Mouse (Mus musculus) intestine, postnatal 0 days (tissue): ENCODE results near the gene Ptprg. TPM values are rescaled to one million over a fixed set of nuclear protein-coding genes. Genes with fewer than 3 reads are reported as not detected.

ENCODE experiments used
- ATAC-seq: fragments of 200-750 bp; cut with Nextera tagmentation; 2 replicates; pipeline ENCODE4 v1.8.0; 2017; ENCODE audit warnings: mild to moderate bottlenecking, moderate TSS enrichment, moderate library complexity
- H3K27ac ChIP-seq: fragments of 300-500 bp; sonication (generic); 2 replicates; pipeline ENCODE4 v1.5.1; 2014; ENCODE audit warnings: mild to moderate bottlenecking, low read depth, low read length, moderate library complexity
- H3K27me3 ChIP-seq: fragments of 300-500 bp; sonication (generic); replicated peaks from 2 replicates; pipeline ENCODE4 v1.6.1; 2014; ENCODE audit warnings: low read length, mixed read lengths; ENCODE audit not compliant: control insufficient read depth, insufficient read depth
- H3K36me3 ChIP-seq: fragments of 300-500 bp; sonication (generic); 2 replicates; pipeline ENCODE4 v1.6.1; 2014; ENCODE audit warnings: mild to moderate bottlenecking, moderate library complexity; ENCODE audit not compliant: control insufficient read depth, insufficient read depth
- H3K4me1 ChIP-seq: fragments of 300-500 bp; sonication (generic); replicated peaks from 2 replicates; pipeline ENCODE4 v1.6.1; 2014; ENCODE audit warnings: antibody characterized with exemption, low read length, mixed read lengths; ENCODE audit not compliant: control insufficient read depth, insufficient read depth
- H3K4me2 ChIP-seq: fragments of 300-500 bp; sonication (generic); replicated peaks from 2 replicates; pipeline ENCODE4 v1.6.1; 2014; ENCODE audit warnings: low read depth, mild to moderate bottlenecking, moderate library complexity
- H3K4me3 ChIP-seq: fragments of 300-500 bp; sonication (generic); 2 replicates; pipeline ENCODE4 v1.5.1; 2014; ENCODE audit warnings: low read depth, low read length
- H3K9ac ChIP-seq: fragments of 300-500 bp; sonication (generic); 2 replicates; pipeline ENCODE4 v1.6.1; 2014; ENCODE audit warnings: mild to moderate bottlenecking, low read depth, low read length
- H3K9me3 ChIP-seq: fragments of 300-500 bp; sonication (generic); 2 replicates; pipeline ENCODE4 v1.6.1; 2016; ENCODE audit warnings: mixed run types; ENCODE audit not compliant: control insufficient read depth
- CTCF ChIP-seq: sonication (generic); IDR thresholded peaks from 2 replicates; pipeline ENCODE4 v1.5.1; 2016; ENCODE audit warnings: low read depth, mild to moderate bottlenecking, control low read depth, antibody characterized with exemption, moderate library complexity
- WGBS: fragments of 180-500 bp; shearing (Covaris S2); extraction: QIAGEN DNeasy Blood & Tissue Kit; methylation state at CpG from one replicate; pipeline ENCODE4 v1.1.7; 2014; 5-methylcytosine and 5-hydroxymethylcytosine counted together
- polyA plus RNA-seq: library from polyadenylated mRNA; unstranded; fragments of >200 nt; fragmentation: Nextera tagmentation; extraction: Ambion mirVana; gene quantifications from 2 replicates; pipeline ENCODE4 v1.2.1, GENCODE M21; 2015

Ptprg gene
- polyA plus RNA-seq, 1 experiment from 2014 or later = 3.7 TPM

DNA sequence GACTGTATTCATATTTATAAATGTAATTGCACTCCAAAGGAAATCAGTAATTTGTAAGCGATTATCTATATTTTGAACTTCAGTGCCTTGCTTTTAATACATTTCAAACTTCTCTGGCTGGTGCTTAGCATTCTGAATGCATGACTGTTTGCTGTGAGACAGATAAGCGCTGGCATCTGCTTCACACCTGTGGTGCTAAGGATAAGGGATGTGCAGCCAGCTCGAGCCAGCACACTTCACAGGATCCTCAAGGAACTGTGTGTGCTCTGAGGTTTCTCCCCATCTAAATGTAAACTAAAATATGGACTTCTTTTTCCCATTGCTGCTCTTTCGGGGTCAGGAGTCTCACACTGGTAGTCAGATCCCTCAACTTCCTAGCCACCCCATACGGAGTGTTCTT is 458.4 kb downstream of the Ptprg start:
- no peak overlapping the region for H3K9ac ChIP-seq
- H3K36me3 ChIP-seq = no peaks in the 10 kb centered on the region
- TF ChIP-seq CTCF = no peak
- no peaks in the 10 kb centered on the region for H3K27me3 ChIP-seq
- ATAC-seq = no peak
- H3K4me3 ChIP-seq = no peak overlapping the region
- no peak overlapping the region for H3K27ac ChIP-seq
- H3K4me2 ChIP-seq = no peak overlapping the region
- H3K9me3 ChIP-seq = no peaks in the 10 kb centered on the region
- no peaks in the 10 kb centered on the region for H3K4me1 ChIP-seq
- WGBS = 75% methylated on average over 5 of the region's 5 CpGs

DNA sequence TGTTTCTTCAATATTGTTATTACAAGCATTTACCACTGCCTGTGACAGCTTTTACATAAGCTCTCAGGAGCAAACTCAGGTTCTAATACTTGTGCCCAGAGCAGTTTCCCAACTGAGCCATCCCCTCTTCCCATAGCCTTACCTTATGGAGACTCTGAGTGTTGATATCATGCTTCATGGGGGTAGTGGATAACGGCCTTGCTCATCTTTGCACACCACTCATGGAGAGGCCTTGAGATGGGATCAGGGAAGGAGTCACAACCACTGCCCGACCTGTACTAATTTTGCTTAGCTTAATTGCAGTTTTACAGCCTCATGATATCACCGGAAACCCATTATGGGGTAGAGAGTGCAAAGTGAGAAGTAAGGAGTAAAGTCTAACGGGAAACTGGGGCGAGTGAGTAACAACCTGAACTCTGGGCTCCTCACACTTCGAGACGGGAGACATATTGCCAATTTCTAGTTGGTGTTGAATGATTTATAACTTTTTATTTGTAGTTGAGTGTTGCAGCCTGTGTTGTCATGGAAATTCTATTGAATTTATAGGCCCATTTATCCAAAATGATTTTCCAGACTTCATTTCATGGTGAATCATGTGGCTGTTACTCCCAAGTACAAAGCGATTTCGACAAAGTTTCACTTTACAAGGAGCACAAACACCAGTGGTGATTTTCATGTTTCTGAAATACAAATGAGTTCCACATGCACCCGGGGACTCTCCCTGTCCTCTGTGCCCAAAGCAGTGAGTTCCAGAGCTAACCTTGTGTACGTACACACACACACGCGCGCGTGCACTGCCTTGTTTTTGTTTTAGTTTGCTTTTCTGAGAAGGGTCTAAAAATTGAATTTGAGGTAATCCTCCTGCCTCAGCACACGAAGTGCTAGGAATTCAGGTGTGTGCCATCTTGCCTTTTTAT is 472.7 kb downstream of the Ptprg start:
- H3K4me1 ChIP-seq = no peaks in the 10 kb centered on the region
- H3K9ac ChIP-seq = no peak overlapping the region
- TF ChIP-seq CTCF = no peak
- H3K4me3 ChIP-seq = no peak overlapping the region
- H3K36me3 ChIP-seq = no peaks in the 10 kb centered on the region
- peak; percentile 36; the same call in 1 of the 2 replicates for ATAC-seq
- H3K27ac ChIP-seq = no peak overlapping the region
- no peaks in the 10 kb centered on the region for H3K27me3 ChIP-seq
- no peak overlapping the region for H3K4me2 ChIP-seq
- 74% methylated on average over 16 of the region's 16 CpGs for WGBS
- no peaks in the 10 kb centered on the region for H3K9me3 ChIP-seq

- TF ChIP-seq CTCF = no peak
- 81% methylated on average over 8 of the region's 8 CpGs for WGBS
- no peaks in the 10 kb centered on the region for H3K9me3 ChIP-seq
- no peaks in the 10 kb centered on the region for H3K27me3 ChIP-seq
- no peak overlapping the region for H3K4me2 ChIP-seq
- H3K36me3 ChIP-seq = no peaks in the 10 kb centered on the region
- H3K4me1 ChIP-seq = no peaks in the 10 kb centered on the region
- H3K9ac ChIP-seq = no peak overlapping the region
- H3K4me3 ChIP-seq = no peak overlapping the region
- no peak overlapping the region for H3K27ac ChIP-seq
- no peak for ATAC-seq
Measured at GRCm38 (mm10) chr14:12027247-12027646, 473.9 kb downstream of the Ptprg start.

- no peak for TF ChIP-seq CTCF
- Histone ChIP-seq H3K27me3 (no peaks in the 10 kb centered on the region), H3K4me1 (no peaks in the 10 kb centered on the region), H3K9me3 (no peaks in the 10 kb centered on the region), H3K36me3 (no peaks in the 10 kb centered on the region), H3K27ac (no peak overlapping the region), H3K9ac (no peak overlapping the region), H3K4me2 (no peak overlapping the region), H3K4me3 (no peak overlapping the region)
- 59% methylated on average over 2 of the region's 2 CpGs for WGBS
- no peak for ATAC-seq
Measured at GRCm38 (mm10) chr14:12029926-12030325, 476.6 kb downstream of the Ptprg start.

GRCm38 (mm10) chr14:12036530-12037283 is 483.4 kb downstream of the Ptprg start:
- no peak overlapping the region for H3K4me2 ChIP-seq
- H3K27me3 ChIP-seq = no peaks in the 10 kb centered on the region
- no peak overlapping the region for H3K9ac ChIP-seq
- no peak overlapping the region for H3K27ac ChIP-seq
- WGBS = 89% methylated on average over 11 of the region's 11 CpGs
- no peaks in the 10 kb centered on the region for H3K36me3 ChIP-seq
- no peaks in the 10 kb centered on the region for H3K4me1 ChIP-seq
- no peak overlapping the region for H3K4me3 ChIP-seq
- ATAC-seq = no peak
- TF ChIP-seq CTCF = no peak
- no peaks in the 10 kb centered on the region for H3K9me3 ChIP-seq

DNA sequence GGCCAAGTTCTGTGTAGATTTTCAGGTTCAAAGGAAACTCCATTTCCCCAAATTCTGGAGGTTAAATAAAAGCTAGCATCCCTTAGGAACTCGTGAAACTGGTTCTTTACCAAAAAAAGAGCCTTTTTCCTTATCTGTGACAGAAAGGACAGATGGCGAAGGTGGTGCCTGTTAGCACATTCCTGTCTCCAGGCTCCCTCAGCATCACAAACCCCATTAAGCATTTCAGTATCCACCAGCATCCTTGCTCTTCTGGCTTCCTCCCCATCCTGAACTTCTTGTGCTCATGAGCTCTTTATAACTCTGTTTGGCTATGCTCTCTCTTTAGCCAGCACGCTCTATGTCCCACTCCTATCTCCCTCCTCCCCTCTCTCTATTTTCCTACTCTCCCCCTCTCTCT is 486.4 kb downstream of the Ptprg start:
- Histone ChIP-seq H3K9me3 (no peaks in the 10 kb centered on the region), H3K4me3 (no peak overlapping the region), H3K9ac (no peak overlapping the region), H3K27me3 (no peaks in the 10 kb centered on the region), H3K27ac (no peak overlapping the region), H3K4me2 (no peak overlapping the region), H3K36me3 (no peaks in the 10 kb centered on the region), H3K4me1 (no peaks in the 10 kb centered on the region)
- no peak for TF ChIP-seq CTCF
- no peak for ATAC-seq
- WGBS = 77% methylated on average over 3 of the region's 3 CpGs
